Mouse (Mus musculus) limb, embryonic 15.5 days (tissue): ENCODE results near the gene Ireb2. TPM values are rescaled to one million over a fixed set of nuclear protein-coding genes. Genes with fewer than 3 reads are reported as not detected.

Experiments
- ATAC-seq: fragments of 200-750 bp; cut with Nextera tagmentation; 2 replicates; pipeline ENCODE4 v1.8.0; 2017; ENCODE audit warnings: low read depth, moderate TSS enrichment; ENCODE audit not compliant: insufficient number of reproducible peaks, low FRiP score, low TSS enrichment
- H3K27ac ChIP-seq: fragments of 300-500 bp; sonication (generic); 2 replicates; pipeline ENCODE4 v1.5.1; 2015; ENCODE audit warnings: moderate library complexity, mild to moderate bottlenecking, inconsistent platforms
- H3K27me3 ChIP-seq: fragments of 300-500 bp; sonication (generic); 2 replicates; pipeline ENCODE4 v1.6.1; 2015; ENCODE audit warnings: inconsistent platforms
- H3K36me3 ChIP-seq: fragments of 300-500 bp; sonication (generic); 2 replicates; pipeline ENCODE4 v1.6.1; 2015; ENCODE audit warnings: inconsistent platforms
- H3K4me1 ChIP-seq: fragments of 300-500 bp; sonication (generic); 2 replicates; pipeline ENCODE4 v1.6.1; 2015; ENCODE audit warnings: inconsistent platforms
- H3K4me2 ChIP-seq: fragments of 300-500 bp; sonication (generic); 2 replicates; pipeline ENCODE4 v1.6.1; 2015; ENCODE audit warnings: mild to moderate bottlenecking, inconsistent platforms
- H3K4me3 ChIP-seq: fragments of 300-500 bp; sonication (generic); 2 replicates; pipeline ENCODE4 v1.5.1; 2015; ENCODE audit warnings: mild to moderate bottlenecking, inconsistent platforms
- H3K9ac ChIP-seq: fragments of 300-500 bp; sonication (generic); 2 replicates; pipeline ENCODE4 v1.6.1; 2015; ENCODE audit warnings: inconsistent platforms
- H3K9me3 ChIP-seq: fragments of 300-500 bp; sonication (generic); 2 replicates; pipeline ENCODE4 v1.6.1; 2016; ENCODE audit warnings: inconsistent platforms
- WGBS: fragments of 180-500 bp; shearing (Covaris S2); methylation state at CpG from one replicate; pipeline ENCODE4 v1.1.7; 2015; 5-methylcytosine and 5-hydroxymethylcytosine counted together
- polyA plus RNA-seq: library from polyadenylated mRNA; unstranded; fragments of >200 nt; fragmentation: Nextera tagmentation; extraction: Ambion mirVana; gene quantifications from 2 replicates; pipeline ENCODE4 v1.2.1, GENCODE M21; 2015

The Ireb2 gene
- polyA plus RNA-seq, 1 experiment from 2014 or later = 26.6 TPM

DNA sequence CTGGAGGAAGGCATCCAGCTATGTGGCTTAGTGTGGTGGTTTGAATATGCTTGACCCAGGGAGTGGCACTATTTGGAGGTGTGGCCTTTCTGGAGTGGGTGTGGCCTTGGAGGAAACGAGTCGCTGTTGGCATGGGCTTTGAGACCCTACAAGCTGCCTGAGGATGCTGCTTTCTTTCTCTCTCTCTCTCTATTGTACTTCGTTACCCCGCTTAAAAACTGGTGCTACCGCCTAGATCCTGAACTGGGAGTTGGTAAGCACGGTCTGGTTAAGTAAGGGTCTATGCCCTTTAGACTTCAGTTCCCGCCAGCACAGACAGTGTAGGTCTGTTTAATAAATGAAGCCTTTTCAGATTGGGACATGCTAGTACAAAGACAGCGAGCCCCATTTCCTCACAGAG lies 52.8 kb downstream of the Ireb2 start:
- Histone ChIP-seq H3K9ac (no peak overlapping the region), H3K4me1 (peaks cover 10% of the 10 kb centered on the region; the same call in 1 of the 2 replicates), H3K36me3 (peaks cover 7% of the 10 kb centered on the region; the same call in 1 of the 2 replicates), H3K9me3 (no peaks in the 10 kb centered on the region), H3K27ac (no peak overlapping the region), H3K4me2 (peak overlapping the region; percentile 86), H3K27me3 (no peaks in the 10 kb centered on the region), H3K4me3 (peak overlapping the region; percentile 67)
- whole genome bisulfite sequencing = 75% methylated on average over 8 of the region's 8 CpGs
- no peak for ATAC-seq

DNA sequence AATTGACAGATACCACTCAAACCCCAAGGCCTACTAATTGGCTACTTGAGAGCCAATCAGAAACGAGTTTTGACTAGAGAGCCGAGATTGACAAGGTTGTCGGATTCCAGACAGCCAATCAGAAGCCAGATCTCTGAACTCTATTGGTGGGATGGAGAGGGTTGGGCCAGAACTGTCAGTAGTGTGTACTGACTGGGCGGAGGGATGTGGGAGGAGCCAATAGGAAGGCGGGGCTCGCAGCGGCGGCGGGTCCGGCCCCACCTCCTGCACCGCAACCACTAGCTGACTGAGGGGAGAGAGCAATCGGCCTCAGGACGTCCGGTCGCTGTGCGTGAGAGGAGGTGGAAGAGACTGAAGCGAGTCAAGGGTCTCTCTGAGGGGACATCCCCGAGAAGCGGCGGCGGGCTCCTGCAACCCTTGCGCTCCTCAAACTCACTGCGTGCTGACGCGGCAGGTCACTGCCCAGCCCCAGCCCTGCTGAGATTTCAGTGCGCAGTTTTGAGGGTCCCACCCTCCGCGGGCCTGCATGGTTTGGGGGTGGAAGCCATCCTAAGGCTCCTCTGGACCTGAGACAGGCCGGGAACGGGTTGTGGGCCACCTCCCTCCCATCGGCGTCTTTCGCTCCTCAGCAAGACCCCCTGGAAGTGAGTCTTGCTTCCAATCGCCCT lies 53.6 kb downstream of the Ireb2 start, which contains the start of gene Hykk:
Gene Hykk, plus strand, starts transcription at position 274 of the 668 bp plus-strand sequence.
- Histone ChIP-seq H3K4me3 (peak within 1 kb of the TSS; percentile 67), H3K4me2 (peak within 1 kb of the TSS; percentile 86), H3K36me3 (peaks cover 6% of the 10 kb centered on the region; the same call in 1 of the 2 replicates), H3K27me3 (no peaks in the 10 kb centered on the region), H3K9ac (peak within 1 kb of the TSS; percentile 58), H3K4me1 (peaks cover 10% of the 10 kb centered on the region; the same call in 1 of the 2 replicates), H3K9me3 (no peaks in the 10 kb centered on the region), H3K27ac (peak within 1 kb of the TSS; percentile 80)
- ATAC-seq = peak; percentile 99
- WGBS = under 1% methylated on average over 34 of the region's 34 CpGs

DNA sequence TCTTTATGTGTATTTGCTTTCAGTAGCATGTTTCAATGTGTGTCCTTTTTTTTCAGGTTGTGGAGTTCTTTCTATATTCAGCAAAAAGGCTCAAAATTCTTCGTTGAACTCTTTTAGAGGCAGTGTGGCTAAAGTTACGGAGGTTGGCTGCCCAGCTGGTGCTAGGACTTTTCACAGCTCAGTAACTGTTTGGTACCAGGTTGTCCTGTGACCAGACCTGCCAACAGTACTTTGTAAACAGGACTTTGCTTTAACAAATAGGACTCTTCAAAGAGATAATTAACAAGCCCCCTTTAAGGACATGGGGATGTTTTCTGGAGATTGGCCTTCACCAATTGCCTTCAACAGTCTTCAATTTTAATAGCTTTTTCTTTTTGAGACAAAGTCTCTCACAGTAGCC lies 54.6 kb downstream of the Ireb2 start:
- no peaks in the 10 kb centered on the region for H3K9me3 ChIP-seq
- H3K4me1 ChIP-seq = peaks cover 10% of the 10 kb centered on the region; the same call in 1 of the 2 replicates
- H3K27me3 ChIP-seq = no peaks in the 10 kb centered on the region
- 63% methylated on average over 2 of the region's 2 CpGs for WGBS
- H3K36me3 ChIP-seq = peaks cover 13% of the 10 kb centered on the region
- H3K9ac ChIP-seq = no peak overlapping the region
- H3K27ac ChIP-seq = no peak overlapping the region
- 0 out of 2 replicates have a peak overlapping the region, but pooled peaks have one; percentile 86 for H3K4me2 ChIP-seq
- H3K4me3 ChIP-seq = no peak overlapping the region
- no peak for ATAC-seq

DNA sequence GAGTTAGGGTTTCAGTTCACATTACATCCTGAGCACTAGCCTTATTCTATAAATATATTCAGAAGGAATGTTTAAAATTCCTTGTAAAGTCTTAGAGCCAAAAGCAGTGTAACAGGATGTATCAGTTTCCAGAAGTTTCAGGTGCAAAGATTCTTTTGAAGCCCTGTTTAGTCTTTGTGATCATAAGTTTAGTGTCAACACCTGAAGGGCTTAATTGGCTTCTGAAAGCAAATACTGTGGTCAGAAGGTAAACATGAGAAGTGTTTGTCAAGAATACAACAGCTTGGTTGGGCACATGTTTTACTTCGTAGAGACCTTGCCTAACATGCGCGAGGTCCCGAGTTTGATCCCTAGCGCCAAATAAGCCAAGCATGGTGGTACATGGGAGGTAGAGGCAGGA lies 55.2 kb downstream of the Ireb2 start:
- Histone ChIP-seq H3K36me3 (peaks cover 13% of the 10 kb centered on the region), H3K4me2 (no peak overlapping the region), H3K9ac (no peak overlapping the region), H3K9me3 (no peaks in the 10 kb centered on the region), H3K4me3 (no peak overlapping the region), H3K27me3 (no peaks in the 10 kb centered on the region), H3K27ac (no peak overlapping the region), H3K4me1 (peaks cover 10% of the 10 kb centered on the region; the same call in 1 of the 2 replicates)
- no peak for ATAC-seq
- WGBS = 89% methylated on average over 5 of the region's 5 CpGs

DNA sequence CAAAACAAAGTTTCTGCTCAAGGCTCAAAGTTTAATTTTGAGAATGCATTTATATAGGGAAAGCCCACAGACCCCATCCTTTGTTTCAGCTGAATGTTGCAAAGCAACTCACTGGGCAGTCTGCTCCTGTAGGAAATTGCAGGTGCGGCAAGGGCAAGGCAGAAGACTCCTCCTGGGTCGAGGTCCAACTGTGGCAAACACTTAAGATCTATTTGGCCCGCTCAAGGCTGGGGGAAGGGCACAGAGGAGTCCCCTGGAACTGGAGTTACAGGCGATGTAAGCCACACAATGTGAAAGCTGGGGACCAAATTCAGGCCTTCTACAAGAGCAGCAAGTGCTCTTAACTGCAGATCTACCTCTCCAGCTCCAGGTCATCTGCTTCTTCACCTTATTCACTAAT lies 56.4 kb downstream of the Ireb2 start:
- Histone ChIP-seq H3K27ac (no peak overlapping the region), H3K36me3 (peaks cover 13% of the 10 kb centered on the region), H3K4me3 (no peak overlapping the region), H3K9me3 (no peaks in the 10 kb centered on the region), H3K9ac (no peak overlapping the region), H3K27me3 (no peaks in the 10 kb centered on the region), H3K4me1 (peaks cover 10% of the 10 kb centered on the region; the same call in 1 of the 2 replicates), H3K4me2 (no peak overlapping the region)
- no peak for ATAC-seq
- 54% methylated on average over 4 of the region's 4 CpGs for WGBS

DNA sequence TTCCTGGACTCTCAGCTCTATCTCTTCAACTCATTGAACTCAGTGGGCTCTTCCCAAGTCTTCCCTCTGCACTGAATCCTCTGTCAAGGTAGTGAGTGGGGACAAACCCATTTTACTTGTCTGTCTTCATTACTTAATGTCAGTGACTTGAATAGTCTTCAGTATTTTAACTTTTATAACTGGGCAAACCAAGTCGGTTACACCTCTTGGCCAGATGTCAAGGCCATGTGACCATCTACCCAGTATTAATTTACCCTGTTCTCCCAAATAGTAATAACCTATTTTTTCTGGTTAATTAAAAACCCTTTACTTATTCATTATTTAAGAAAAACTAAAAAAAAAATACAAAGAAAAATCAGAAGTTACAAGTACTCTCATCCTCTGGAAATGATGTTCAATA lies 67.2 kb downstream of the Ireb2 start:
- 84% methylated on average over 1 of the region's 1 CpGs for WGBS
- no peaks in the 10 kb centered on the region for H3K36me3 ChIP-seq

DNA sequence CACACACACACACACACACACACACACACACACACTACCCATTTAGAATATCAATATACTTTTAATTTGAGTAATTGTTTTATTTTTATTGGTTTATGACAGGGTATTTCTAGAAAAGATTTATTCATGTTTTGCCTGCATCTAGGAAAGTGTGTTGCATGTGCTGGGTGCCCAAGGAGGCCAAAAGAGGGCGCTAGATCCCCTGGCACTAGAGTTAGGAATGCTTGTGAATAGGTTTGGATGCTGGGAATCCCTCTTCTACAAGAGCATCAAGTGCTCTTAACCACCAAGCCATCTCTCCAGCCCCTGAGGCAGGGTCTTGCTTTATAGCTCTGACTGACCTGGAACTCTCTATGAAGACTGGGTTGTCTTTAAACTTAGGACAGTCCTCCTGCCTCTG lies 68.2 kb downstream of the Ireb2 start:
- Histone ChIP-seq H3K27me3 (no peaks in the 10 kb centered on the region), H3K36me3 (no peaks in the 10 kb centered on the region)
- WGBS = 6% methylated on average over 1 of the region's 1 CpGs

More for the DNA sequence above, 67.2 kb downstream of the Ireb2 start:
- Histone ChIP-seq H3K4me2 (no peak overlapping the region), H3K4me3 (no peak overlapping the region), H3K9me3 (no peaks in the 10 kb centered on the region), H3K9ac (no peak overlapping the region), H3K27ac (no peak overlapping the region), H3K4me1 (no peaks in the 10 kb centered on the region), H3K27me3 (no peaks in the 10 kb centered on the region)
- ATAC-seq = no peak

DNA sequence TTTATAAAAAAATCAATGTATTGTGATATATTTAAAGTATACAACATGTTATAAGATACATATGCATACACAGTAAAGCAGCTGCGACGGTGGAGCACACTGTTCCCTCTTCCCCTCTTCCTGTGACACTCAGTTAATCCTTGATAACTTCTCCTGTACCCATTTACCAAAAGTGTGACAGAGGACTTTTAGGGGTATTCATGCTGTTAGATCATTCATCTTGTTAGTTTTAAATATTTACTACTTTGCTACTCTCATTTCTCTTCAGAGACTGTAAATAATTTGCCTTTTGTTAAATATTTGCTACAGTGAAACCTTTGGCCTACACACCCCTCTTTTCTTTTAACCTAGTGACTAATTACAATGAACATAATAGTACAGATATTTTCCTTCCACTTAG lies 68.8 kb downstream of the Ireb2 start:
- ATAC-seq = no peak
- WGBS = 62% methylated on average over 2 of the region's 2 CpGs
- no peaks in the 10 kb centered on the region for H3K9me3 ChIP-seq
- H3K36me3 ChIP-seq = no peaks in the 10 kb centered on the region
- no peak overlapping the region for H3K27ac ChIP-seq
- H3K9ac ChIP-seq = no peak overlapping the region
- H3K4me3 ChIP-seq = no peak overlapping the region
- H3K4me2 ChIP-seq = no peak overlapping the region
- no peaks in the 10 kb centered on the region for H3K4me1 ChIP-seq
- H3K27me3 ChIP-seq = no peaks in the 10 kb centered on the region

More for the DNA sequence above, 68.2 kb downstream of the Ireb2 start:
- no peak for ATAC-seq
- Histone ChIP-seq H3K27ac (no peak overlapping the region), H3K4me2 (no peak overlapping the region), H3K4me1 (no peaks in the 10 kb centered on the region), H3K4me3 (no peak overlapping the region), H3K9ac (no peak overlapping the region), H3K9me3 (no peaks in the 10 kb centered on the region)

DNA sequence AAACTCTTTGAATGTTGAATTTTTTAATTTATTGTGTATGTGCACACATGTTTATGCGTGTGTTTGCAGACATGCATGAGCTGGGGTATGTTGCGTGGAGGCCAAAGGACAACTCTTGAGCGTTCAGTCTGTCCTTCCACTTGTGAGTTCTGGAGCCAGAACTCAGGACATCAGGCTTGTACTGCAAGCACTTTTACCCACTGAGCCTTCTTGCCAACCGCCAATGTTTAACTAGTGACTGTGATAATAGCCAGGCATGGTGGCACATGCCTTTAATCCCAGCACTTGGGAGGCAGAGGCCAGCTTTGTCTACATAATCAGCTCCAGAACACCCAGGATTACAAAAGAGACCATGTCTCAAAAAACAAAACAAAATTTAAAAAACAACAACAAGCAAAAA lies 78.5 kb downstream of the Ireb2 start:
- Histone ChIP-seq H3K9ac (no peak overlapping the region), H3K4me1 (no peaks in the 10 kb centered on the region), H3K9me3 (no peaks in the 10 kb centered on the region), H3K4me2 (no peak overlapping the region), H3K27ac (no peak overlapping the region), H3K4me3 (no peak overlapping the region), H3K36me3 (0 out of 2 replicates have a peak, but pooled peaks cover 4% of the 10 kb centered on the region), H3K27me3 (no peaks in the 10 kb centered on the region)
- ATAC-seq = no peak
- WGBS = 85% methylated on average over 4 of the region's 4 CpGs

DNA sequence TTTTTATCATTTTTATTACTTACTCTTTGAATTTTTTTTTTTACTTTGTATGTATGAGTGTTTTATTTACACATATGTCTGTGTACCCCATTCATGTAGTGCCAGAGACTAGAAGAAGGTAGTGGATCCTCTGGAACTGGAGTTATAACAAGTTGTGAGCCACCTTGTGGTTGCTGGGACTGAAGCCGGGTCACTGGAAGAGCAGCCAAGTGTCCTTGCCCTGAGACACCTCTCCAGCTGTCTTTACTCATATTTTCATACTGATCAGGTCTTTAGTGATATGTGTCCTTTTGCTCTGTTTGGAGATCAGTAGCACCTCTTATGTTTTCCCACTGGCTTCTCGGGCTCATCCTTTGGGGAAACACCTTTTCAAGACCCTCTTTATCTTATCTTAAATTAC lies 80.9 kb downstream of the Ireb2 start:
- no peaks in the 10 kb centered on the region for H3K9me3 ChIP-seq
- no peak overlapping the region for H3K4me3 ChIP-seq
- H3K27me3 ChIP-seq = no peaks in the 10 kb centered on the region
- H3K9ac ChIP-seq = no peak overlapping the region
- ATAC-seq = no peak
- H3K4me2 ChIP-seq = no peak overlapping the region
- no peaks in the 10 kb centered on the region for H3K4me1 ChIP-seq
- 0 out of 2 replicates have a peak, but pooled peaks cover 4% of the 10 kb centered on the region for H3K36me3 ChIP-seq
- 64% methylated on average over 2 of the region's 2 CpGs for WGBS
- no peak overlapping the region for H3K27ac ChIP-seq

DNA sequence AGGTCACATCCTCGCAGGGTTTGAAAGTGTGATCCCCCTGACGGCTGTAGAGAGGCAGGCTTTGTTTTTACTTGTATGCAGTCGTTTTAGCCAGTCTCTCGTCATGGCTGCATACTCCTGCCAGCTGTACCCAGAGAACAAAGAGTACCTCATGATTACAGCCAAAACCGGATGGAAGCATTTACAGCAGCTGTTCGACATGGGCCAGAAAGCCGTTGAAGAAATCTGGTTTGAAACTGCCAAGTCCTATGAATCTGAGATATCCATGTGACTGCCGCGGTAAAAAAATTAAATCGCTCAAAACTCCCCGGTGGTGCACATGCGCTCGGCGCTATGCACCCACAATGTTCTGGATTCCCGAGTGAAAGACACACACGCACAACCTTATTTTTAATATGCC lies 82.7 kb downstream of the Ireb2 start:
- no peak overlapping the region for H3K4me2 ChIP-seq

DNA sequence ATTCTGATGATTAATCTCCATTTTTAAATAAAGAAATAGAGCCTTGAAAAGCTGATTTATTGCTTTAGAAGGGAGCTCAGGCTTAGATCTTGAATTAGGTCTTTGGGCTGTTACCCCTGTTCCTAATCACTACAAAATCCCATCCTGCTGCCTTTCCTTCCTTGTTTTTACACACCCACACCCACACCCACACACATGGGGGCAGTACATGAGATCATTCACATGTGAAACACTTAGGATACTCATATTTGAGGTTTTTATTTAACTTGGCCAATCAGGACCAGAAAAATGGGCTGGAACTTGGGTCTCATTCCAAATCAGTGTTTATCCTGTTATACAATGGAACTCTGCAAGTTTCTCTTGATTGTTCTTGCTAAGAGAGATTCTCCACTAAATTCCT lies 85.9 kb downstream of the Ireb2 start:
- no peak overlapping the region for H3K27ac ChIP-seq
- no peak overlapping the region for H3K4me3 ChIP-seq
- no peak overlapping the region for H3K9ac ChIP-seq
- peaks cover 25% of the 10 kb centered on the region for H3K36me3 ChIP-seq
- no peak for ATAC-seq
- no peaks in the 10 kb centered on the region for H3K27me3 ChIP-seq
- no peaks in the 10 kb centered on the region for H3K9me3 ChIP-seq
- H3K4me1 ChIP-seq = peaks cover 14% of the 10 kb centered on the region
- no peak overlapping the region for H3K4me2 ChIP-seq

More for the DNA sequence above, 82.7 kb downstream of the Ireb2 start:
- H3K9me3 ChIP-seq = no peaks in the 10 kb centered on the region
- H3K4me3 ChIP-seq = no peak overlapping the region
- H3K9ac ChIP-seq = no peak overlapping the region
- no peak overlapping the region for H3K27ac ChIP-seq
- 0 out of 2 replicates have a peak, but pooled peaks cover 4% of the 10 kb centered on the region for H3K36me3 ChIP-seq
- H3K27me3 ChIP-seq = no peaks in the 10 kb centered on the region
- 53% methylated on average over 16 of the region's 16 CpGs for WGBS
- 0 out of 2 replicates have a peak, but pooled peaks cover 2% of the 10 kb centered on the region for H3K4me1 ChIP-seq
- ATAC-seq = no peak
